Mouse (Mus musculus): ENCODE measurements around the gene Ptpn7. TPM values are rescaled to one million over a fixed set of nuclear protein-coding genes. Genes with fewer than 3 reads are reported as not detected.

Ptpn7 gene
- polyA plus RNA-seq, 1 experiment from 2014 or later = 1.2 TPM

- H3K9ac ChIP-seq (replicated peaks; ENCODE audit: low read depth, low read length) = no peak overlapping the region
- no peak overlapping the region for H3K4me2 ChIP-seq (replicated peaks; ENCODE audit: low read depth, low read length)
- no peaks in the 10 kb centered on the region for H3K27me3 ChIP-seq (ENCODE audit: control insufficient read depth, insufficient read depth, low read length)
- H3K27ac ChIP-seq (ENCODE audit: low read length) = no peak overlapping the region
- H3K36me3 ChIP-seq (ENCODE audit: control insufficient read depth, insufficient read depth, low read length) = no peaks in the 10 kb centered on the region
- no peak for ATAC-seq (ENCODE audit: insufficient number of reproducible peaks, insufficient read depth, low FRiP score, low read depth)
- WGBS = 7% methylated on average over 8 of the region's 8 CpGs
- H3K4me1 ChIP-seq (ENCODE audit: control insufficient read depth, insufficient read depth, low read length) = no peaks in the 10 kb centered on the region
- no peak overlapping the region for H3K4me3 ChIP-seq (ENCODE audit: low read depth, low read length)
- H3K9me3 ChIP-seq (ENCODE audit: control insufficient read depth, low read depth, low read length) = no peaks in the 10 kb centered on the region
Observed at GRCm38 (mm10) chr1:135112661-135113060, 19.8 kb upstream of the Ptpn7 start.

GRCm38 (mm10) chr1:135124573-135125363 is 7.7 kb upstream of the Ptpn7 start:
- H3K4me3 ChIP-seq (ENCODE audit: low read depth, low read length) = no peak overlapping the region
- no peak for ATAC-seq (ENCODE audit: insufficient number of reproducible peaks, insufficient read depth, low FRiP score, low read depth)
- no peaks in the 10 kb centered on the region for H3K36me3 ChIP-seq (ENCODE audit: control insufficient read depth, insufficient read depth, low read length)
- H3K4me2 ChIP-seq (replicated peaks; ENCODE audit: low read depth, low read length) = no peak overlapping the region
- WGBS = 93% methylated on average over 8 of the region's 8 CpGs
- H3K27ac ChIP-seq (ENCODE audit: low read length) = no peak overlapping the region
- H3K9ac ChIP-seq (replicated peaks; ENCODE audit: low read depth, low read length) = no peak overlapping the region
- H3K9me3 ChIP-seq (ENCODE audit: control insufficient read depth, low read depth, low read length) = no peaks in the 10 kb centered on the region
- H3K4me1 ChIP-seq (ENCODE audit: control insufficient read depth, insufficient read depth, low read length) = 0 out of 2 replicates have a peak, but pooled peaks cover 7% of the 10 kb centered on the region
- H3K27me3 ChIP-seq (ENCODE audit: control insufficient read depth, insufficient read depth, low read length) = no peaks in the 10 kb centered on the region

GRCm38 (mm10) chr1:135125990-135126389 is 6.5 kb upstream of the Ptpn7 start:
- ATAC-seq (ENCODE audit: insufficient number of reproducible peaks, insufficient read depth, low FRiP score, low read depth) = no peak
- 50% methylated on average over 8 of the region's 8 CpGs for WGBS

GRCm38 (mm10) chr1:135126443-135127027 is 6.0 kb upstream of the Ptpn7 start:
- Histone ChIP-seq H3K4me2 (replicated peaks; ENCODE audit: low read depth, low read length) (no peak overlapping the region), H3K9ac (replicated peaks; ENCODE audit: low read depth, low read length) (0 out of 2 replicates have a peak overlapping the region, but pooled peaks have one; percentile 14), H3K9me3 (ENCODE audit: control insufficient read depth, low read depth, low read length) (no peaks in the 10 kb centered on the region), H3K27me3 (ENCODE audit: control insufficient read depth, insufficient read depth, low read length) (no peaks in the 10 kb centered on the region), H3K4me1 (ENCODE audit: control insufficient read depth, insufficient read depth, low read length) (peaks cover 9% of the 10 kb centered on the region; the same call in 1 of the 2 replicates), H3K27ac (ENCODE audit: low read length) (no peak overlapping the region; the same call in 1 of the 2 replicates), H3K36me3 (ENCODE audit: control insufficient read depth, insufficient read depth, low read length) (no peaks in the 10 kb centered on the region), H3K4me3 (ENCODE audit: low read depth, low read length) (no peak overlapping the region)
- 36% methylated on average over 4 of the region's 4 CpGs for WGBS
- no peak for ATAC-seq (ENCODE audit: insufficient number of reproducible peaks, insufficient read depth, low FRiP score, low read depth)

More at GRCm38 (mm10) chr1:135125990-135126389, 6.5 kb upstream of the Ptpn7 start:
- Histone ChIP-seq H3K36me3 (ENCODE audit: control insufficient read depth, insufficient read depth, low read length) (no peaks in the 10 kb centered on the region), H3K9ac (replicated peaks; ENCODE audit: low read depth, low read length) (no peak overlapping the region), H3K27ac (ENCODE audit: low read length) (no peak overlapping the region), H3K4me3 (ENCODE audit: low read depth, low read length) (no peak overlapping the region), H3K4me2 (replicated peaks; ENCODE audit: low read depth, low read length) (no peak overlapping the region), H3K4me1 (ENCODE audit: control insufficient read depth, insufficient read depth, low read length) (peaks cover 7% of the 10 kb centered on the region; the same call in 1 of the 2 replicates), H3K9me3 (ENCODE audit: control insufficient read depth, low read depth, low read length) (no peaks in the 10 kb centered on the region), H3K27me3 (ENCODE audit: control insufficient read depth, insufficient read depth, low read length) (no peaks in the 10 kb centered on the region)

- no peak overlapping the region for H3K27ac ChIP-seq (ENCODE audit: low read length)
- no peak overlapping the region for H3K4me2 ChIP-seq (replicated peaks; ENCODE audit: low read depth, low read length)
- peaks cover 9% of the 10 kb centered on the region; the same call in 1 of the 2 replicates for H3K4me1 ChIP-seq (ENCODE audit: control insufficient read depth, insufficient read depth, low read length)
- H3K9me3 ChIP-seq (ENCODE audit: control insufficient read depth, low read depth, low read length) = no peaks in the 10 kb centered on the region
- no peaks in the 10 kb centered on the region for H3K27me3 ChIP-seq (ENCODE audit: control insufficient read depth, insufficient read depth, low read length)
- H3K36me3 ChIP-seq (ENCODE audit: control insufficient read depth, insufficient read depth, low read length) = no peaks in the 10 kb centered on the region
- H3K9ac ChIP-seq (replicated peaks; ENCODE audit: low read depth, low read length) = no peak overlapping the region
- WGBS = 46% methylated on average over 6 of the region's 6 CpGs
- no peak overlapping the region for H3K4me3 ChIP-seq (ENCODE audit: low read depth, low read length)
- no peak for ATAC-seq (ENCODE audit: insufficient number of reproducible peaks, insufficient read depth, low FRiP score, low read depth)
Observed at GRCm38 (mm10) chr1:135128011-135128441, 4.5 kb upstream of the Ptpn7 start.

GRCm38 (mm10) chr1:135128986-135129385 is 3.5 kb upstream of the Ptpn7 start:
- no peak for ATAC-seq (ENCODE audit: insufficient number of reproducible peaks, insufficient read depth, low FRiP score, low read depth)
- Histone ChIP-seq H3K27ac (ENCODE audit: low read length) (no peak overlapping the region), H3K4me3 (ENCODE audit: low read depth, low read length) (no peak overlapping the region), H3K27me3 (ENCODE audit: control insufficient read depth, insufficient read depth, low read length) (no peaks in the 10 kb centered on the region), H3K36me3 (ENCODE audit: control insufficient read depth, insufficient read depth, low read length) (no peaks in the 10 kb centered on the region), H3K4me1 (ENCODE audit: control insufficient read depth, insufficient read depth, low read length) (peaks cover 9% of the 10 kb centered on the region; the same call in 1 of the 2 replicates), H3K4me2 (replicated peaks; ENCODE audit: low read depth, low read length) (no peak overlapping the region), H3K9ac (replicated peaks; ENCODE audit: low read depth, low read length) (no peak overlapping the region), H3K9me3 (ENCODE audit: control insufficient read depth, low read depth, low read length) (no peaks in the 10 kb centered on the region)
- 34% methylated on average over 9 of the region's 9 CpGs for WGBS

- H3K27ac ChIP-seq (ENCODE audit: low read length) = no peak overlapping the region
- 79% methylated on average over 9 of the region's 9 CpGs for WGBS
- no peak overlapping the region for H3K4me3 ChIP-seq (ENCODE audit: low read depth, low read length)
- H3K27me3 ChIP-seq (ENCODE audit: control insufficient read depth, insufficient read depth, low read length) = no peaks in the 10 kb centered on the region
- no peaks in the 10 kb centered on the region for H3K9me3 ChIP-seq (ENCODE audit: control insufficient read depth, low read depth, low read length)
- peaks cover 9% of the 10 kb centered on the region; the same call in 1 of the 2 replicates for H3K4me1 ChIP-seq (ENCODE audit: control insufficient read depth, insufficient read depth, low read length)
- no peaks in the 10 kb centered on the region for H3K36me3 ChIP-seq (ENCODE audit: control insufficient read depth, insufficient read depth, low read length)
- H3K9ac ChIP-seq (replicated peaks; ENCODE audit: low read depth, low read length) = no peak overlapping the region
- no peak overlapping the region for H3K4me2 ChIP-seq (replicated peaks; ENCODE audit: low read depth, low read length)
- no peak for ATAC-seq (ENCODE audit: insufficient number of reproducible peaks, insufficient read depth, low FRiP score, low read depth)
Observed at GRCm38 (mm10) chr1:135129543-135130183, 2.8 kb upstream of the Ptpn7 start.

GRCm38 (mm10) chr1:135130376-135131018 is 2.0 kb upstream of the Ptpn7 start:
- Histone ChIP-seq H3K9me3 (ENCODE audit: control insufficient read depth, low read depth, low read length) (no peaks in the 10 kb centered on the region), H3K27ac (ENCODE audit: low read length) (no peak overlapping the region), H3K4me2 (replicated peaks; ENCODE audit: low read depth, low read length) (no peak overlapping the region), H3K27me3 (ENCODE audit: control insufficient read depth, insufficient read depth, low read length) (no peaks in the 10 kb centered on the region), H3K4me1 (ENCODE audit: control insufficient read depth, insufficient read depth, low read length) (peaks cover 9% of the 10 kb centered on the region; the same call in 1 of the 2 replicates), H3K36me3 (ENCODE audit: control insufficient read depth, insufficient read depth, low read length) (no peaks in the 10 kb centered on the region), H3K4me3 (ENCODE audit: low read depth, low read length) (no peak overlapping the region), H3K9ac (replicated peaks; ENCODE audit: low read depth, low read length) (no peak overlapping the region)
- no peak for ATAC-seq (ENCODE audit: insufficient number of reproducible peaks, insufficient read depth, low FRiP score, low read depth)
- 72% methylated on average over 2 of the region's 2 CpGs for WGBS
